Mouse (Mus musculus) cerebellum, adult 2 months (tissue): ENCODE results near the gene Nuak1.

Experiments
- CTCF ChIP-seq: fragments of 200-500 bp; IDR thresholded peaks from 2 replicates; pipeline ENCODE4 v1.5.1; 2011; ENCODE audit warnings: low read depth, mild to moderate bottlenecking, control low read depth, low read length, moderate library complexity, borderline replicate concordance; ENCODE audit not compliant: insufficient read depth
- POLR2A ChIP-seq: fragments of 200-500 bp; IDR thresholded peaks from 2 replicates; pipeline ENCODE4 v1.6.1; 2011; ENCODE audit warnings: low read length, control low read depth, borderline replicate concordance; ENCODE audit not compliant: insufficient read depth

DNA sequence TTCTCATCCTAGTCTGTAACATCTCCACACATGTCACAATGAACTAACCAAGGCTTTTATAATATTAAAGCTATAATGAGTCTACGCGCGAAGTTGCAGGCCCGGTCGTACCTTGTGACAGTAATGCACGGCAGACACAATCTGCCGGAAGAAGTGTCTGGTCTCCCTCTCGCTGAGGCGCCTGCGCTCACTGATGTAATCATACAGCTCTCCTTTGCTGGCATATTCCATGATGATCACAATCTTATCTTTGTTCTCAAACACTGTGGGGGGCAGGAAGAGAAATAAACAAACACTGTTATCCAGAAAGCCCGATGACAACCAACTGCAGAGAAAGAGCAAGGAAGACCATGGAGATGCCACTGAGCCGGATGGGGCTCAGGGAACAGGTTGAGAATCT, 46.5 kb downstream of the Nuak1 start:
- TF ChIP-seq CTCF (no peak), POLR2A (no peak)
